Mouse (Mus musculus) heart, postnatal 0 days (tissue): ENCODE measurements around the gene Fmo2. TPM values are rescaled to one million over a fixed set of nuclear protein-coding genes. Genes with fewer than 3 reads are reported as not detected.

Experiments
- ATAC-seq: fragments of 200-750 bp; cut with Nextera tagmentation; 2 replicates; pipeline ENCODE4 v1.8.0; 2017; ENCODE audit warnings: low read depth, moderate number of reproducible peaks, moderate library complexity; ENCODE audit not compliant: insufficient read depth
- DNase-seq: peaks from one replicate; pipeline ENCODE4 v3.0.0-alpha.2; 2016; ENCODE audit warnings: low spot score
- H3K27ac ChIP-seq: fragments of 300-500 bp; sonication (generic); 2 replicates; pipeline ENCODE4 v1.5.1; 2014; ENCODE audit warnings: low read depth, mild to moderate bottlenecking
- H3K27me3 ChIP-seq: fragments of 300-500 bp; sonication (generic); 2 replicates; pipeline ENCODE4 v1.6.1; 2014; ENCODE audit warnings: low read length, mixed read lengths; ENCODE audit not compliant: control insufficient read depth, insufficient read depth
- H3K36me3 ChIP-seq: fragments of 300-500 bp; sonication (generic); replicated peaks from 2 replicates; pipeline ENCODE4 v1.6.1; 2014; ENCODE audit warnings: low read length, mixed read lengths; ENCODE audit not compliant: control insufficient read depth, insufficient read depth
- H3K4me1 ChIP-seq: fragments of 300-500 bp; sonication (generic); 2 replicates; pipeline ENCODE4 v1.6.1; 2014; ENCODE audit warnings: antibody characterized with exemption; ENCODE audit not compliant: control insufficient read depth, insufficient read depth
- H3K4me2 ChIP-seq: fragments of 300-500 bp; sonication (generic); 2 replicates; pipeline ENCODE4 v1.6.1; 2014; ENCODE audit warnings: low read depth, mild to moderate bottlenecking, low read length, moderate library complexity
- H3K4me3 ChIP-seq: fragments of 300-500 bp; sonication (generic); 2 replicates; pipeline ENCODE4 v1.5.1; 2014; ENCODE audit warnings: low read depth, low read length
- H3K9ac ChIP-seq: fragments of 300-500 bp; sonication (generic); replicated peaks from 2 replicates; pipeline ENCODE4 v1.6.1; 2014; ENCODE audit warnings: low read depth, low read length, mixed read lengths
- H3K9me3 ChIP-seq: fragments of 300-500 bp; sonication (generic); replicated peaks from 2 replicates; pipeline ENCODE4 v1.6.1; 2016; ENCODE audit warnings: low read length; ENCODE audit not compliant: control insufficient read depth
- CTCF ChIP-seq: IDR thresholded peaks from 2 replicates; pipeline ENCODE4 v1.5.1; 2016; ENCODE audit warnings: antibody characterized with exemption, control low read depth, low read depth
- EP300 ChIP-seq: IDR thresholded peaks from 2 replicates; pipeline ENCODE4 v1.6.1; 2016; ENCODE audit warnings: antibody characterized with exemption, low read depth
- WGBS: fragments of 180-500 bp; shearing (Covaris S2); extraction: QIAGEN DNeasy Blood & Tissue Kit; methylation state at CpG from one replicate; pipeline ENCODE4 v1.1.7; 2014; 5-methylcytosine and 5-hydroxymethylcytosine counted together
- polyA plus RNA-seq: library from polyadenylated mRNA; unstranded; fragments of >200 nt; fragmentation: Nextera tagmentation; extraction: Ambion mirVana; gene quantifications from 2 replicates; pipeline ENCODE4 v1.2.1, GENCODE M21; 2015
- total RNA-seq: library from RNA; depleted of rRNA; stranded (reverse); fragments of >200 nt; gene quantifications from 2 replicates; pipeline ENCODE4 v1.2.3, GENCODE M21; 2014; ENCODE audit warnings: low replicate concordance

The Fmo2 gene
- total and polyA plus RNA-seq, 2 experiments from 2014 or later = 4.5 to 4.9 TPM

DNA sequence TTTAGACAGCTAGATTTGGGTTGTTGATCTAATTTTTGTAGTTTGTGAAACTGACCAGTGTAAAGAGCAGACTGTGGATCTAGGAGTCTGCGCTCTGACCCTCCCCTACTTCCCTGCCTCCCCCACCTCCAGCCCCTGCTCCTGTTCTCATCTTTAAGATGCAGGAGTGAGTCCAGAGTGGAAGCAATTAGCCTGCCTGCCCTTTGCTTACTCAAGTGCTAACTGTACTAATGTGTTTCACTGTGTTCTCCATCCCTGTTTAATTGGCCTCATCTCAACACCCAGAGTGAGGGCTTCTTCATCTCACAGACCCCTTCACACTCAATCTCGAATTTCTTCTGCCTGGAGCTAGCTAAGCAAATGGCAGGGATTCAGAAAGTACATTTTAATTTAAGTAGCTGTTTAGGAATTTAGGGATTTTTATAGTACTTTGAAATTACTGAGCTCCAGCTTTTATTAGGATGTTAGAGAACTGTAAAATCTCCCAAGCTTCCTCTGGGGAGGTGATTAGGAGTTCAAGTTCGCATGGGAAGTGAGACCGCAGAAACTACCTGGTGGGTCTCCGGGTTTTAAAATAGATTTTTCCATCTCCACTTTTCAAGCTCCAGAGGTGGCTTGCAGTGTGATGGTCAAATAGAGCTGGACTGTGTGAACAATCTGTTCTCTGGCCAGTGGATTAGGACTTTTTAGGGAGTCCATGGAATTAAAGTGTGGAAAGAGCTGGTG is 39.6 kb upstream of the Fmo2 start:
- Histone ChIP-seq H3K27me3 (no peaks in the 10 kb centered on the region), H3K4me2 (no peak overlapping the region), H3K9me3 (no peaks in the 10 kb centered on the region), H3K36me3 (no peaks in the 10 kb centered on the region), H3K4me3 (no peak overlapping the region), H3K27ac (no peak overlapping the region), H3K4me1 (no peaks in the 10 kb centered on the region), H3K9ac (no peak overlapping the region)
- TF ChIP-seq CTCF (no peak), EP300 (no peak)
- no peak for DNase-seq
- ATAC-seq = 0 out of 2 replicates have a peak, but pooled peaks have one; percentile 17
- WGBS = 69% methylated on average over 5 of the region's 5 CpGs

DNA sequence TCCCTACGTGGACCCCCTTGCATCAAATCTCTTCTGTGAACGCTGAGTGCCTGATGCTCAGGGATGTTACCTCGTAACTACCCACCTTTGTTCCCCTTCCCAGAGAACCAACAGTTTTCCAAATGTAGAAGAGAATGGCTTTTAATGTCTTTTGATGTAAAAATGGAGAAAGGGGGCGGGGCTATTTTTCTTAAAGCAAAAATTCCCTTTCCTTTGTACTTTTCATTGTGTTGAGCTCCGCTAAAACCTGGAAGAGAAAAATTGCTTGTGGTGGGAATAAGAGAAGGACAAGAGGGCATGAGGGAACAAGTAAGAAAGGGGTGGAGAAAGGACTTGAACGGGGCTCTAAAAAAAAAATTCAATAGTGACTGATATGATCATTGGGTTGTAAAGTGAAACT is 38.9 kb upstream of the Fmo2 start, which contains the start of gene Fmo6:
Gene Fmo6 (minus strand): TSS at position 101 of the 400 bp plus-strand sequence.
- Histone ChIP-seq H3K36me3 (no peaks in the 10 kb centered on the region), H3K9ac (no peak within 1 kb of the TSS), H3K27me3 (no peaks in the 10 kb centered on the region), H3K4me3 (no peak within 1 kb of the TSS), H3K4me1 (no peaks in the 10 kb centered on the region), H3K9me3 (no peaks in the 10 kb centered on the region), H3K4me2 (no peak within 1 kb of the TSS), H3K27ac (no peak within 1 kb of the TSS)
- WGBS = 75% methylated on average over 6 of the region's 6 CpGs
- DNase-seq = no peak
- ATAC-seq = no peak
- TF ChIP-seq CTCF (no peak), EP300 (no peak)

DNA sequence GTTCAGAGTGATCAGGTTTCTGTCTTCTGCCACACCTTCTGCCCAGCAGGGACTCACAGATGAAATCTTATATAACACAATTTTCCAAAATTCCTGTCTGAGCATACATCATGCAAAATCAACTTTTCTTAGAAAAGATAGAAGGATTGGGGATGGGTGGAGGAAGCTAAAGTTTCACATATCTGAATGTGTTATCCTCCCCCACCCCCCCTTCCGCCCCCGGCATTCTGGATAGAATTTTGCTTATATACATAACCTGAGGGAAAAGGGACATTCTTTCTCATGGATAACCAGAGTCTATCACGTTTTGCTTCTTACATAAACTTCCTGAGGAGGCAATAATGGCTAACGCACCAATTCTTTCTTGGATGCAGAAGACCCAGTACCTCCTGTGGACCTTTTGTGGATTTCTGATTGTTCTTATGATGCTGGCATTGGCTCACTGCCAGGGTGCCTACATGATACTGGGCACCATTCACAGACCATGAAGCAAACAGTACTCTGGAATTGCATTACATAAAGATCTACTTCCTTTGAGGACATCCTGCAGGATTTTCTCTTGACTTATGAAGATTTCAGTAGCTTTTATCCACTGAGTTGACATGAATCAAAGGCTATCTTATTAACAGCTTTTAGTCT is 36.0 kb upstream of the Fmo2 start:
- H3K4me1 ChIP-seq = no peaks in the 10 kb centered on the region
- no peak overlapping the region for H3K4me3 ChIP-seq
- 70% methylated on average over 4 of the region's 4 CpGs for WGBS
- DNase-seq (no peak), ATAC-seq (no peak)
- H3K9me3 ChIP-seq = no peaks in the 10 kb centered on the region
- no peaks in the 10 kb centered on the region for H3K36me3 ChIP-seq
- TF ChIP-seq CTCF = no peak
- no peak for TF ChIP-seq EP300
- H3K4me2 ChIP-seq = no peak overlapping the region
- no peak overlapping the region for H3K27ac ChIP-seq
- H3K27me3 ChIP-seq = no peaks in the 10 kb centered on the region
- no peak overlapping the region for H3K9ac ChIP-seq

DNA sequence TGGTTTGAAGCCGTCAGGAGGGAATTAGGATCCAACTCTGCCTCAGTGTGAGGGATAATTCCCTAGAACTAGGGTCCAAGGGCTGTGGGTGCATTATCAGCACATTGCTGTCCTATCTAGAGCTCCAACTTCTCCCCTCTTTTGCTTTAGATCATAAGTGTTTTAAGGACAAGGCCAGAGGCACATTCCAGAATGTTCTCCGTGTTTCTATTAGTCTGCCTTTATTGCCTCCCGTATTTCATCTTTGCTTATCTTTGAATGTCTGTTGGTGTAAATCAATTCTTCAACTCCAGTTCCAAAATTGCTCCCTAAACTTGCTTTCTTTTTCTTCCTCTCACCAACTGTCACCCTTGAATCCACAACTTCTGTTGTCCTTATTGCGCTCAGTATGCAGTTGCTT is 33.9 kb upstream of the Fmo2 start:
- Histone ChIP-seq H3K9me3 (no peaks in the 10 kb centered on the region), H3K4me1 (no peaks in the 10 kb centered on the region), H3K27me3 (no peaks in the 10 kb centered on the region), H3K36me3 (no peaks in the 10 kb centered on the region), H3K4me3 (no peak overlapping the region), H3K27ac (no peak overlapping the region), H3K9ac (no peak overlapping the region), H3K4me2 (no peak overlapping the region)
- 73% methylated on average over 4 of the region's 4 CpGs for WGBS
- ATAC-seq (no peak), DNase-seq (no peak)
- TF ChIP-seq CTCF (no peak), EP300 (no peak)

DNA sequence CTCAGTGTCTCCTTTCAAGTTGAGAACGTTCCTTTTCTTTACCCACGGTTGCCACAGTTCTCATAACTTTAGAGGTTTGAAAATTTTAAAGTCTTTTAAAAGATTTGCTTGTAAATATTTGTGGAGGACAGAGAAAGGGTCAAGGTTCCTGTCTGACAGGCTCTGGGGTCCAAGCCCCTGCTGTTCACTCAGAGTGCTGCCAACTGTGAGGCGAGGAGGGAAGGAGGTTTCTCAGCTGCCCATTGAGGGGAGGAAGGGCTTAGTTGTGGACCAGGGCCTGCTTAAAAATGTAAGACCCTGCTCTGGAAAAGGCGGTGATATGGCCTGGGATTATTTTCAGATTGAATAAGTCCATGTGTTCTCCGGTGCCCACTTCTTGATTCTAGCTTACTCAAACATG is 33.4 kb upstream of the Fmo2 start:
- Histone ChIP-seq H3K9ac (no peak overlapping the region), H3K4me1 (no peaks in the 10 kb centered on the region), H3K4me2 (no peak overlapping the region), H3K27me3 (no peaks in the 10 kb centered on the region), H3K4me3 (no peak overlapping the region), H3K9me3 (no peaks in the 10 kb centered on the region), H3K27ac (peak overlapping the region; percentile 46), H3K36me3 (no peaks in the 10 kb centered on the region)
- TF ChIP-seq CTCF (no peak), EP300 (no peak)
- WGBS = 71% methylated on average over 5 of the region's 5 CpGs
- ATAC-seq = no peak
- no peak for DNase-seq
